Mouse (Mus musculus): ENCODE measurements at regions not wholly inside any gene's neighbourhood (a gene's known extent, or its start where the extent isn't known, plus 50 kb on each side); places are given as distances from the start of the nearest gene placed in this dataset.

GRCm38 (mm10) chr6:148500251-148501179 lies 56.3 kb upstream of the Tmtc1 start:
- no peak for TF ChIP-seq GATA1 (IDR thresholded peaks at IDR 0.05; ENCODE audit: low read length)
- TF ChIP-seq TAL1 (IDR thresholded peaks at IDR 0.05; ENCODE audit: low read length), result no peak

All from erythroblast, embryonic 14.5 days (primary cell).